Mouse (Mus musculus) kidney, adult 8-10 months (tissue): ENCODE measurements at regions not wholly inside any gene's neighbourhood (a gene's known extent, or its start where the extent isn't known, plus 50 kb on each side); places are given as distances from the start of the nearest gene placed in this dataset.

ENCODE experiments used
- DNase-seq, 2 experiments: peaks; one replicate each; pipeline ENCODE4 v3.0.0; 2022

GRCm38 (mm10) chr2:170945401-170946105 is 213.9 kb downstream of the Dok5 start:
- no peak for DNase-seq

- DNase-seq: peak; percentile 12 to 22
These were observed 214.6 kb downstream of the Dok5 start for GRCm38 (mm10) chr2:170946106-170946657.

- no peak for DNase-seq
These were observed 215.6 kb downstream of the Dok5 start for GRCm38 (mm10) chr2:170947236-170947635.

- no peak for DNase-seq
These were observed 223.0 kb downstream of the Dok5 start for GRCm38 (mm10) chr2:170954626-170955025.

- no peak for DNase-seq
These were observed 225.2 kb downstream of the Dok5 start for GRCm38 (mm10) chr2:170956766-170957165.

- DNase-seq: no peak
These were observed 228.8 kb downstream of the Dok5 start for GRCm38 (mm10) chr2:170960396-170960795.

- DNase-seq: peak; percentile 10 to 28
These were observed 230.9 kb downstream of the Dok5 start for GRCm38 (mm10) chr2:170962481-170962880.

GRCm38 (mm10) chr2:170969430-170969829 is 237.8 kb downstream of the Dok5 start:
- DNase-seq: no peak

GRCm38 (mm10) chr2:170985357-170985756 is 253.8 kb downstream of the Dok5 start:
- no peak for DNase-seq

- DNase-seq: no peak
These were observed 266.8 kb downstream of the Dok5 start for GRCm38 (mm10) chr2:170998378-170998777.

- no peak for DNase-seq
These were observed 268.6 kb downstream of the Dok5 start for GRCm38 (mm10) chr2:171000165-171000564.

GRCm38 (mm10) chr2:171028481-171028880 is 296.9 kb downstream of the Dok5 start:
- DNase-seq: no peak
